ENCODE assay signal across 8 mouse cellular contexts in the genomic region with DNA sequence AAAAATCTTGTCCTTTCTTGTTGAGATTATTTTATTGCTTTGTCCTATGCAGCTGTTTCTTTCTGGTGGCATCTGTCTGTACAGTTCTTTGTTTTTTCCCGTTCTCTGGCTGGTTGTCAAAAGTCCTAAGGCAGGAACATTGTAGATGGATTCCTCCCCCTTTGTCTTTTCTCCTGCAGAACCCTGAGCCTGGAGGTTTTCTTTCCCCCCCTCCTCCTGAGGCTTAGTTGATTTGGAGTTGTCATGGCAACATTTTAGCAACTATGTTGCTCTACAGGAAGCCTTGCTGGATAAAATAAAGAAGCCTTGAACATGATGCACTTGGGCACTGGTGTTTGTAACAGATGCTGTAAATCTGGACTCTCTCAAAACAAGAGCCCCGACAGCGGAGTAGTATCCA. TPM values are rescaled to one million over a fixed set of nuclear protein-coding genes. Genes with fewer than 3 reads are reported as not detected.
DNase-seq lines count a peak whose midpoint lies in the region; ATAC-seq and TF ChIP-seq lines count a peak whose summit lies in the region.

No protein-coding gene starts in this region.

- no peaks in the 10 kb centered on the region for H3K27me3 ChIP-seq in MEL (ENCODE audit: control insufficient read depth in 1 of 2, insufficient read depth in 2 of 2, low read length in 2 of 2)
- peaks cover 9% of the 10 kb centered on the region for H3K27me3 ChIP-seq in hindbrain, embryonic 16.5 days (replicated peaks; ENCODE audit: control insufficient read depth, insufficient read depth, low read length)
- peaks cover 22% of the 10 kb centered on the region for H3K27me3 ChIP-seq in midbrain, embryonic 10.5 days (ENCODE audit: low read depth, poor library complexity, severe bottlenecking)

- no peaks in the 10 kb centered on the region for H3K9me3 ChIP-seq in MEL (replicated peaks; ENCODE audit: insufficient read depth, low read length)
- H3K9me3 ChIP-seq in hindbrain, embryonic 16.5 days (ENCODE audit: control insufficient read depth, low read length) = no peaks in the 10 kb centered on the region
- no peaks in the 10 kb centered on the region for H3K9me3 ChIP-seq in midbrain, embryonic 10.5 days (replicated peaks)

- TF ChIP-seq EP300 in MEL (IDR thresholded peaks at IDR 0.05; ENCODE audit: low read depth in 1 of 2, low read length in 2 of 2) = no peak

- peak overlapping the region; percentile 99 for H3K27ac ChIP-seq in layer of hippocampus, adult 2 months
- H3K27ac ChIP-seq in MEL (ENCODE audit: control insufficient read depth, low read depth, low read length) = no peak overlapping the region
- 0 out of 2 replicates have a peak overlapping the region, but pooled peaks have one; percentile 50 for H3K27ac ChIP-seq in embryonic fibroblast, embryonic 13.5 days (ENCODE audit: insufficient read depth, low read length)
- peak overlapping the region; percentile 93 for H3K27ac ChIP-seq in hindbrain, embryonic 16.5 days (ENCODE audit: low read depth, low read length)
- peak overlapping the region; percentile 97 for H3K27ac ChIP-seq in midbrain, embryonic 10.5 days (replicated peaks)

- no peak for TF ChIP-seq CTCF in layer of hippocampus, adult 2 months (conservative IDR thresholded peaks at IDR 0.05)
- TF ChIP-seq CTCF in MEL (IDR thresholded peaks at IDR 0.05 in 2 of 3, conservative IDR thresholded peaks at IDR 0.05 in 1 of 3; ENCODE audit: control insufficient read depth in 1 of 3, insufficient read depth in 1 of 3, low read depth in 2 of 3, low read length in 3 of 3, poor library complexity in 1 of 3, severe bottlenecking in 1 of 3) = no peak
- no peak for TF ChIP-seq CTCF in embryonic fibroblast, embryonic 13.5 days (IDR thresholded peaks at IDR 0.05; ENCODE audit: borderline replicate concordance, insufficient read depth, low read length)

- TF ChIP-seq POLR2A in MEL (IDR thresholded peaks at IDR 0.05; ENCODE audit: control insufficient read depth in 1 of 2, insufficient read depth in 1 of 2, low read depth in 1 of 2, low read length in 2 of 2, poor library complexity in 1 of 2) = no peak
- TF ChIP-seq POLR2A in embryonic fibroblast, embryonic 13.5 days (IDR thresholded peaks at IDR 0.05; ENCODE audit: low read depth, low read length) = no peak

- peak overlapping the region; percentile 99 for H3K4me3 ChIP-seq in layer of hippocampus, adult 2 months
- peak overlapping the region; percentile 66 to 95 for H3K4me3 ChIP-seq in MEL (ENCODE audit: control insufficient read depth in 1 of 2, insufficient read depth in 1 of 2, low read depth in 2 of 2, low read length in 2 of 2)
- peak overlapping the region; percentile 87 for H3K4me3 ChIP-seq in embryonic fibroblast, embryonic 13.5 days (ENCODE audit: insufficient read depth, low read length)
- peak overlapping the region; percentile 95 for H3K4me3 ChIP-seq in hindbrain, embryonic 16.5 days (ENCODE audit: low read length)
- peak overlapping the region; percentile 98 for H3K4me3 ChIP-seq in midbrain, embryonic 10.5 days

- 0 out of 2 replicates have a peak, but pooled peaks have one; percentile 0 for ATAC-seq in hindbrain, embryonic 16.5 days

- H3K4me2 ChIP-seq in hindbrain, embryonic 16.5 days (ENCODE audit: low read length) = peak overlapping the region; percentile 72

- peaks cover 0 to 12% of the 10 kb centered on the region in 2 experiments; a peak in 3 of 4 replicates for H3K36me3 ChIP-seq in MEL (ENCODE audit: control insufficient read depth in 1 of 2, insufficient read depth in 2 of 2, low read length in 2 of 2)
- H3K36me3 ChIP-seq in hindbrain, embryonic 16.5 days (ENCODE audit: control insufficient read depth, insufficient read depth, low read length) = peaks cover 20% of the 10 kb centered on the region
- H3K36me3 ChIP-seq in midbrain, embryonic 10.5 days = peaks cover 39% of the 10 kb centered on the region

- 0 out of 4 replicates have a peak, but pooled peaks cover 0 to 6% of the 10 kb centered on the region in 2 experiments for H3K4me1 ChIP-seq in MEL (ENCODE audit: control insufficient read depth in 1 of 2, insufficient read depth in 2 of 2, low read length in 2 of 2)
- no peaks in the 10 kb centered on the region for H3K4me1 ChIP-seq in embryonic fibroblast, embryonic 13.5 days (ENCODE audit: control insufficient read depth, insufficient read depth, low read length)
- H3K4me1 ChIP-seq in hindbrain, embryonic 16.5 days (ENCODE audit: control insufficient read depth, insufficient read depth, low read depth, low read length) = peaks cover 18% of the 10 kb centered on the region
- H3K4me1 ChIP-seq in midbrain, embryonic 10.5 days = peaks cover 21% of the 10 kb centered on the region

- peak; percentile 34 to 73 for DNase-seq in layer of hippocampus, adult 2 months (ENCODE audit: low spot score in 2 of 2)
- no peak for DNase-seq in layer of hippocampus, postnatal 10 days (ENCODE audit: low spot score in 2 of 2)
- DNase-seq in MEL (ENCODE audit: low read depth, low spot score) = peak; percentile 45
- peak; percentile 20 for DNase-seq in midbrain, embryonic 10.5 days (ENCODE audit: low spot score)
- no peak for DNase-seq in gastrocnemius, postnatal 10 days
- DNase-seq in urinary bladder, postnatal 25 days (ENCODE audit: low spot score) = no peak

- 12% methylated on average over 3 of the region's 3 CpGs for WGBS in hindbrain, embryonic 16.5 days
- WGBS in midbrain, embryonic 10.5 days = 61% methylated on average over 3 of the region's 3 CpGs

- peaks cover 30% of the 10 kb centered on the region for H3K79me2 ChIP-seq in MEL (ENCODE audit: control insufficient read depth, insufficient read depth, low read length, poor library complexity)

- TF ChIP-seq RAD21 in MEL (IDR thresholded peaks at IDR 0.05; ENCODE audit: low read depth, low read length) = no peak

- H3K9ac ChIP-seq in MEL (ENCODE audit: control insufficient read depth, low read depth, low read length, poor library complexity, severe bottlenecking) = peak overlapping the region; percentile 90
- H3K9ac ChIP-seq in hindbrain, embryonic 16.5 days (ENCODE audit: low read depth, low read length) = peak overlapping the region; percentile 93

RNA-seq across cellular contexts. Expression of a gene that starts 1.3 kb away (rescaled TPM):
- total RNA-seq in layer of hippocampus, adult 2 months (2021) = 100 to 1,000 TPM; 126 to 128 TPM
- total RNA-seq in layer of hippocampus, postnatal 10 days (2021) = 100 to 1,000 TPM; 114 to 121 TPM
- 50.0 and 56.0 TPM in 2 replicates for total RNA-seq in MEL (2012; rRNA removed)
- 10 to 100 TPM in 1 of 2 experiments, not detected in 1; 55.0 TPM for polyA plus RNA-seq in MEL (2012; ENCODE audit: insufficient read depth in 1 of 2, insufficient read length in 2 of 2, low read depth in 1 of 2, low replicate concordance in 2 of 2, missing spikeins in 1 of 2)
- polyA plus RNA-seq in embryonic fibroblast, embryonic 13.5 days (2011; ENCODE audit: insufficient read length, low read depth, missing spikeins) = 28.3 and 37.3 TPM in 2 replicates
- 150 and 170 TPM in 2 replicates for polyA plus RNA-seq in hindbrain, embryonic 16.5 days (2015; fragmentation: Nextera tagmentation; extraction: Ambion mirVana)
- 138 and 161 TPM in 2 replicates for polyA plus RNA-seq in midbrain, embryonic 10.5 days (2016; fragmentation: Nextera tagmentation; extraction: Ambion mirVana)
- 10 to 100 TPM; 31.5 to 32.4 TPM for total RNA-seq in gastrocnemius, postnatal 10 days (2021)

RNA-seq across cellular contexts. Expression of a gene that starts 6.2 kb away (rescaled TPM):
- total RNA-seq in layer of hippocampus, adult 2 months (2021) = 1 to 10 TPM; 4.1 to 5.6 TPM
- 1 to 10 TPM; 2.1 to 3.5 TPM for total RNA-seq in layer of hippocampus, postnatal 10 days (2021)
- 0.49 and 0.50 TPM in 2 replicates for total RNA-seq in MEL (2012; rRNA removed)
- 1 to 10 TPM in 1 of 2 experiments, not detected in 1; 1.4 TPM for polyA plus RNA-seq in MEL (2012; ENCODE audit: insufficient read depth in 1 of 2, insufficient read length in 2 of 2, low read depth in 1 of 2, low replicate concordance in 2 of 2, missing spikeins in 1 of 2)
- 1.9 TPM in 1 of 2 replicates, not detected in the other for polyA plus RNA-seq in embryonic fibroblast, embryonic 13.5 days (2011; ENCODE audit: insufficient read length, low read depth, missing spikeins)
- 6.3 and 7.0 TPM in 2 replicates for polyA plus RNA-seq in hindbrain, embryonic 16.5 days (2015; fragmentation: Nextera tagmentation; extraction: Ambion mirVana)
- polyA plus RNA-seq in midbrain, embryonic 10.5 days (2016; fragmentation: Nextera tagmentation; extraction: Ambion mirVana) = 8.4 and 9.6 TPM in 2 replicates
- total RNA-seq in gastrocnemius, postnatal 10 days (2021) = under 1 TPM; 0.82 to 0.90 TPM

RNA-seq across cellular contexts. Expression of a gene that starts 23.7 kb away (rescaled TPM):
- 1 to 10 TPM; 1.9 to 2.2 TPM for total RNA-seq in layer of hippocampus, adult 2 months (2021)
- total RNA-seq in layer of hippocampus, postnatal 10 days (2021) = 1 to 10 TPM; 1.9 to 2.1 TPM
- total RNA-seq in MEL (2012; rRNA removed) = 31.0 and 31.5 TPM in 2 replicates
- 10 to 100 TPM in 1 of 2 experiments, not detected in 1; 41.2 TPM for polyA plus RNA-seq in MEL (2012; ENCODE audit: insufficient read depth in 1 of 2, insufficient read length in 2 of 2, low read depth in 1 of 2, low replicate concordance in 2 of 2, missing spikeins in 1 of 2)
- polyA plus RNA-seq in embryonic fibroblast, embryonic 13.5 days (2011; ENCODE audit: insufficient read length, low read depth, missing spikeins) = 0.47 TPM in 1 of 2 replicates, not detected in the other
- 0.73 and 0.79 TPM in 2 replicates for polyA plus RNA-seq in hindbrain, embryonic 16.5 days (2015; fragmentation: Nextera tagmentation; extraction: Ambion mirVana)
- 0.69 and 0.87 TPM in 2 replicates for polyA plus RNA-seq in midbrain, embryonic 10.5 days (2016; fragmentation: Nextera tagmentation; extraction: Ambion mirVana)
- 1 to 10 TPM; 1.7 to 2.3 TPM for total RNA-seq in gastrocnemius, postnatal 10 days (2021)

RNA-seq across cellular contexts. Expression of a gene that starts 24.9 kb away (rescaled TPM):
- total RNA-seq in layer of hippocampus, adult 2 months (2021) = 1 to 10 TPM; 5.7 to 6.9 TPM
- 1 to 10 TPM; 5.5 to 7.8 TPM for total RNA-seq in layer of hippocampus, postnatal 10 days (2021)
- total RNA-seq in MEL (2012; rRNA removed) = 0.31 and 0.42 TPM in 2 replicates
- polyA plus RNA-seq in MEL (2012; ENCODE audit: insufficient read depth in 1 of 2, insufficient read length in 2 of 2, low read depth in 1 of 2, low replicate concordance in 2 of 2, missing spikeins in 1 of 2) = 1 to 10 TPM in 1 of 2 experiments, not detected in 1; 1.8 TPM
- polyA plus RNA-seq in embryonic fibroblast, embryonic 13.5 days (2011; ENCODE audit: insufficient read length, low read depth, missing spikeins) = 7.4 and 9.4 TPM in 2 replicates
- 14.1 and 15.6 TPM in 2 replicates for polyA plus RNA-seq in hindbrain, embryonic 16.5 days (2015; fragmentation: Nextera tagmentation; extraction: Ambion mirVana)
- 14.0 TPM in 2 replicates for polyA plus RNA-seq in midbrain, embryonic 10.5 days (2016; fragmentation: Nextera tagmentation; extraction: Ambion mirVana)
- 10 to 100 TPM; 13.9 to 15.0 TPM for total RNA-seq in gastrocnemius, postnatal 10 days (2021)

RNA-seq across cellular contexts. Expression of a gene that starts 42.5 kb away (rescaled TPM):
- 1 to 10 TPM; 5.1 to 6.1 TPM for total RNA-seq in layer of hippocampus, adult 2 months (2021)
- total RNA-seq in layer of hippocampus, postnatal 10 days (2021) = 1 to 10 TPM; 1.8 to 1.9 TPM
- total RNA-seq in MEL (2012; rRNA removed) = 0.04 TPM in 1 of 2 replicates, not detected in the other
- polyA plus RNA-seq in MEL (2012; ENCODE audit: insufficient read depth in 1 of 2, insufficient read length in 2 of 2, low read depth in 1 of 2, low replicate concordance in 2 of 2, missing spikeins in 1 of 2) = under 1 TPM in 1 of 2 experiments, not detected in 1; 0.15 TPM
- 0.15 TPM in 1 of 2 replicates, not detected in the other for polyA plus RNA-seq in embryonic fibroblast, embryonic 13.5 days (2011; ENCODE audit: insufficient read length, low read depth, missing spikeins)
- polyA plus RNA-seq in hindbrain, embryonic 16.5 days (2015; fragmentation: Nextera tagmentation; extraction: Ambion mirVana) = 4.1 and 4.7 TPM in 2 replicates
- polyA plus RNA-seq in midbrain, embryonic 10.5 days (2016; fragmentation: Nextera tagmentation; extraction: Ambion mirVana) = 0.60 and 1.2 TPM in 2 replicates
- total RNA-seq in gastrocnemius, postnatal 10 days (2021) = under 1 TPM; 0.07 to 0.20 TPM

Comparison
In these comparisons a context has a peak if more than half of its experiments do, and no peak if none do; other contexts are left out.
1. DNase-seq: peak in layer of hippocampus, adult 2 months (2 of 2), MEL (single experiment) and midbrain, embryonic 10.5 days (single experiment); none in layer of hippocampus, postnatal 10 days (0 of 2), gastrocnemius, postnatal 10 days (single experiment) and urinary bladder, postnatal 25 days (single experiment).
2. Peak in every context shown above with its lines, with median percentiles within 50 percentile points of each other: H3K4me3 ChIP-seq.